Mouse (Mus musculus) gastrocnemius, adult 18-20 months (tissue): Measurements from ENCODE around the gene Rnf2. TPM values are rescaled to one million over a fixed set of nuclear protein-coding genes. Genes with fewer than 3 reads are reported as not detected.
A peak's percentile ranks its signal among the peaks of the same experiment; 100 is the strongest.
"Not testable (repeated sequence)": the region's sequence is repeated elsewhere in the genome, so short reads cannot be mapped to it uniquely, and the experiment has no call there.

ENCODE experiments used
- DNase-seq: peaks from one replicate; pipeline ENCODE4 v3.0.0; 2021; ENCODE audit warnings: low spot score
- total RNA-seq, 2 experiments: library from RNA; stranded (reverse); gene quantifications; 2 replicates each; pipeline ENCODE4 v1.2.3; 2021

The Rnf2 gene
- total RNA-seq, 2 experiments from 2014 or later: 12.4 to 16.9 TPM

DNA sequence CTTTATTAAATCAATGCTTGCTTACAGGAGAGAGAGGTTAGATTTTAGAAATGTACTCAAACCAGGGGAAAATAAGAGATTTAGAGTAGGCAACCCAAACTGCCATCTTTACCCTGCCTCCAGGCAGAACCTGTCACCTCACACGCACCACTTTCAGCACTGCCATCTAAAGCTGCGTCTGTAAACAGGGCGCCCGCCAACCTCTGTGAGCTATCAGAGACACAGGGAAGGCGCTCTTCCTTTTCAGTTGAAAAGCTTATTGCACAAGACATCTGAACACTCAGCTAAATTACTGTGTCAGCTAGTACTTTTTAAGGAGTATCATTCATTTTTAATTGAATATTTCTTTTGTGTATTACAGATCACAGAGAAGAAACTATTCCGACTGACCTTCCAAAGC is 10.9 kb downstream of the Rnf2 start:
- no peak for DNase-seq

DNA sequence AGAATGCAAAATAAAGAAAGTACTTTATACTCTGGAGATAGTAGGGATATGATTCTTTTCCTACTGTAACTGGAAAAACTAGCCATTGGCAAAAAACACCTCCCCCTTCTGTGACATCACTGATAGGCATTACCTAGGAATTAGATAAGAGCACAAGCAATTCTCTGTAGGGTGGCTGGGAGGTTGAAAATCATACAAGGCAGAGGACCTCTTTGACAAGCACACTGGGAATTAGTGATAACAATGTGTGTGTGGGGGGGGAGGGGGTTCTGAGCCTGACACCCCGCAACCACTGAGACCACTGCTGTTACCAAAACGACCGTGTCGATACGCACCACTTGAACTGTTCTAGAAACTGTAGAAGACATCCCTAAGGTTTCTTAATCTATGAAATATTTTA is 16.0 kb downstream of the Rnf2 start:
- no peak for DNase-seq

DNA sequence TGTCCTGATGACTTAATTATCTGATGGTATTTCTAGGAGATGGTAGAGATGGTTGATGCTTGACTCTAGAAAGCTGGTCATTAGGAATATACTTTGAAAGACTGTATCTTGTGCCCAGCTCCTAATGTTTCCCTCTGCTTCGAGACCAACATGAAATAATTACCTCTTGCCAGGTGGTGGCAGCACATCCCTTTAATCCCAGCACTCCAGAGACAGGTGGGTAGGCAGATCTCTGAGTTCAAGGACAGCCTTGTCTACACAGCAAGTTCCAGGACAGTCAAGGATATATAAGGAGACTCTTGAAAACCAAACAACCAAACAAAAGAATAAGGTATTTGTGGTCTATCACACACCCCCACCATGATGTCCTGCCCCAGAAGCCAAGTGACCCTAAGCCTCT is 17.2 kb downstream of the Rnf2 start:
- no peak for DNase-seq

DNA sequence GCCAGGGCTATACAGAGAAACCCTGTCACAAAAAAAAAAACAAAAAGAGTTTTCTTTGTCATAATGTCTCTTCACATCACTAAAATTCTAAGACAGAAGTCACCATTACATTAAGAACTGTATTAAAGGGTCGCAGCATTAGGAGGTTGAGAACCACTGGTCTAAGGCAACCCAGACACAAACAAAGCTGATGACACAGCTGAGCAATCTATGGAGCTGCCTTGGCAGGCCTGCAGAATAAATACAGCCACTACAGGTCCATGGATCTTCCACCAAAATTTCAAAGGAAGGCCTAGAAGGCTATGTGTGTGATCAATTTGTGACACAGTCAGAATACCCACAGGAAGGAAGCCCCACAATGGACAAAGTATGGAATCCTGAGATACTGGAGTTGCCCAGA is 18.3 kb downstream of the Rnf2 start:
- no peak for DNase-seq

DNA sequence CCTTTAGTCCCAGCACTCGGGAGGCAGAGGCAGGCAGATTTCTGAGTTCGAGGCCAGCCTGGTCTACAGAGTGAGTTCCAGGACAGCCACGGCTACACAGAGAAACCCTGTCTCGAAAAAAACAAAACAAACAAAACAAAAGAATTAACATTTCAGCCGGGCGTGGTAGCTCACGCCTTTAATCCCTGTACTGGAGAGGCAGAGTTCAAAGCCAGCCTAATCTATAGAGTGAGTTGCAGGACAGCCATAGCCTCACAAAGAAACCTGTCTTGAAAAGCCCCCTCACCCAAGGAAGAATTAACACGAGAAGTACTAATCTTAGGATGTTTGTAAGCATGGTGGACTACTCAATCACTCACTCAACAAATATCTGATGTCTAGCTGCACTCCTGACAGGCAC is 28.4 kb downstream of the Rnf2 start:
- DNase-seq: not testable (repeated sequence)

DNA sequence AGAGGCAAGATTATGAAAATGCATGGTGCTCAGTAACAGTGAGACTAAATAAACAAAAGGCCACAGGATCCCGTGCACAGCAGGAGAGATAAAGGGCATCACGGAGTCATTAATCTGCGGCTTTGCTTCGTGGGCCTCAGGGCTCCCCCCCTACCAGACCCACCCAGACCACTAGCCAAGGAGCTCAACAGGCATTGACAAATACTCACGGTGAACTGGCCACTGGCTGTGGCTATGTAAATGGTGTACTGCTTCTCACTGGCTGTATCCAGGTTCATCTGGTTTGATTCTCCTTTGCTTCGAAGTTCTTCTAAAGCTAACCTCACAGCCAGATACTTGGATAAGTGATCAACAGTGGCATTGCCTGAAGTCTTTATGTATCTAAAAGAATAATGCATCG is 29.3 kb downstream of the Rnf2 start:
- DNase-seq: no peak

DNA sequence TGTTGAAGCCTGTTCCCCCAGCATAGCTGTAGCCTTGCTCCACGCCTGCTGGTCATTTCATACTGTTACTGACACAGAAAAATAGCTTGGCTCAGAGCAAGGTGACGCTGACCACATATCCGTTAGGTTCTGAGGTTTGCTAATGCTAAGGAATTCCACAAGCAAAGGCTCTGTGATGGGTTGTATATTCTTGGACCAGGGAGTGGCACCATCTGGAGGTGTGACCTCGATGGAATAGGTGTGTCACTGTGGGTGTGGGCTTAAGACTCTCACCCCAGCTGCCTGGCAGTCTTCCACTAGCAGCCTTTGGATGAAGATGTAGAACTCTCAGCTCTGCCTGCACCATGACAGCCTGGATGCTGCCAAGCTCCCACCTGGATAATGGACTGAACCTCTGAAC is 34.2 kb downstream of the Rnf2 start:
- DNase-seq: no peak

DNA sequence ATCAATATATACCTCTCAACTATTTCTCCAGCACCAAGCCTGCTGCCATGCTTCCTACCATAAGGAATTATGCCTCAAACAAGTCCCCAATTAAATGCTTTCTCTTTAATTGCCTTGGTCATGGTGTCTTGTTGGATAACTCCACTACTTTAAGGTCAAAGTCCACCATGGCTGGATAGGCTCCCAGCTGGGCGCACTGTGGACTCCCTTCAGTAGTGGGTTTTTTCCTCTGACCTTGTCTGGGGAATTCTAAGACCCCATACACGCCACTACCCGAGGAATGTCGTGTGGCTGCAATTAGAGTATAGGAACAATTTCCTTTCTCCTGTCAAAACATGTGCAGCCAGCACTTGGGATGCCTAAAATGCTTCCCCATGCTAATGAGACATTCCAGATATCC is 35.8 kb downstream of the Rnf2 start:
- DNase-seq: no peak

DNA sequence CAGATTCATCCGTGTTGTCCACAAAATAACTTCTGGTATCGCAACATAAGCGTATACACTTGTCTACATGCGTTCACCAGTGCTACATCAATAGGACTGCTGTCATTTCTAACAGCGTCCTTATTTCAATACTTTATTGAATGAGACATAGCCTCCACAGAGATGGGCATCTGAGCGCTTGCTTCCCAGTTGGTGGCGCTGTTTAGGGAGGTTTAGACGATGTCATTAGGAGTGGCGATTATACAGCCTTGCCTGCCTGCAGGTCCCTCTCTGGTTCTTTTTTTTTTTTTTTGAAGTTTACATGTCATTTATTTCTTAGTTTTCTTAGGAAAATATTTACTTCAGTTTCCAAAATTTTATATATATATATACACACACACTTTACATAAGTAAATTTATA is 39.5 kb downstream of the Rnf2 start:
- DNase-seq: no peak

DNA sequence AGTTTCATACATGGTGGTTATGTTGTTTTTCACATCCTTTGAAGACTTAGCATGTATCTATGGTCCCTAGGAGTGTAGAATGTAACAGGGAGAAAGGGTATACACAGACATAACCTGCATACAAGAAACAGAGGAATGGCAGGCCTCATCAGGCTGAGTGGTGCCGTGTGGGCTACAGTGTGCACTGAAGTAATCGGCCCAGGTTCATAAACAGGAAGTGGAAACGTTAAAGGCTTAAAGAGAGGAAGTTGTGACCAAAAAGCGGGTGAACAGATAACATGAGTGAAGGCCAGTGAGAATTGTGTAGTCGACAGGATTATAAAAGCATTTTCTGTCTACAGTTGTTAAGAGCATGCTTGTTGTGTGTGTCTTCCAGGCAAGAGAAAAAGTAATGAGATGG is 43.7 kb downstream of the Rnf2 start:
- DNase-seq: no peak

DNA sequence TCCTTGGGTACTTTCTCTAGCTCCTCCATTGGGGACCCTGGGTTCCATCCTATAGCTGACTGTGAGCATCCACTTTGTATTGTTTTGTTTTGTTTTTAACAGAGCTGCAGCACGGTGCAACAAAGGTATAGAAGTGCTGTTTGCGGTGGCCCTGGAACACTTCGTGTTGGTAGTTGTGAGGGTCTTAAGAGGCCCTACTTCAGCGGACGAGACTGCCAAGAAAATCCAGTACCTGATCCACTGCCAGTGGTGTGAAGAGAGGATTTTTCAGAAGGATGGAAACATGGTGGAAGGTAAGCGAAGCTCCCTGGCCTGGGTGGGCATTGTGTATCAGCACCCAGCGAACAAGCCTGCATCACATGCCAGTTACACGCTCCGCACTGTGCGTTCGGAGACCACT is 48.8 kb downstream of the Rnf2 start:
- no peak for DNase-seq

DNA sequence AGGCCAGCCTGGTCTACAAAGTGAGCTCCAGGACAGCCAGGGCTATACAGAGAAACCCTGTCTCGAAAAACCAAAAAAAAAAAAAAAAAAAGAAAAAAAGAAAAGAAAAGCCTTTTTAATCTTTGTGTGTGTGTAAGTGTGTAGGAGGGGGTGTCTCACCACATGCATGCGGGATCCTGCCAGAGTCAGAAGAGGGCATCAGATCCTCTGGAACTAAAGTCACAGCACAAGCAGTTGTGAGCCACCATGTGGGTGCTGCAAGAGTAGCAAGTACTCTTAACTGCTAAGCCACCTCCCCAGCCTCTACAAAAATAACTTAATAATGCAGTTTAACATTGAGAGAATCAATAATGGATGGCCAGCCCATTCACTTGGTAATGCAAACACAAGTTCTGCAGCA is 49.9 kb downstream of the Rnf2 start:
- DNase-seq: no peak

DNA sequence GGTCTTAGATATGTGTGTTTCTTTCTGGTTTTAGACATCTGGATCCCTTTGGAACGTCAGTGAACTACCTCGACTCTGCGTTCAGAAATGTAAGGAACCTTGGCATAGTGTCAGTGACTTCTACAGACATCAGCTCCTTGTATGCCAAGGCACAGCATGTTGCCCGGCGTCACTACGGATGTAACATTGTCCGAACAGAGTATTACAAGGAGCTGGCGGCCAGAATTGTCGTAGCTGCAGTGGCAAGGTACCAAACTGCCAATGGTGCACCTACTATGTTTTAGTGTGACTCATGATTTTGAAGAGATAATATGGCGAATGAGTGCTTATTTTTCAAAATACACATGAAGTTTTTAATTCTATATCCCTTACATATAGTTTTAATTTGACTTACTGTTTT is 50.9 kb downstream of the Rnf2 start:
- no peak for DNase-seq

DNA sequence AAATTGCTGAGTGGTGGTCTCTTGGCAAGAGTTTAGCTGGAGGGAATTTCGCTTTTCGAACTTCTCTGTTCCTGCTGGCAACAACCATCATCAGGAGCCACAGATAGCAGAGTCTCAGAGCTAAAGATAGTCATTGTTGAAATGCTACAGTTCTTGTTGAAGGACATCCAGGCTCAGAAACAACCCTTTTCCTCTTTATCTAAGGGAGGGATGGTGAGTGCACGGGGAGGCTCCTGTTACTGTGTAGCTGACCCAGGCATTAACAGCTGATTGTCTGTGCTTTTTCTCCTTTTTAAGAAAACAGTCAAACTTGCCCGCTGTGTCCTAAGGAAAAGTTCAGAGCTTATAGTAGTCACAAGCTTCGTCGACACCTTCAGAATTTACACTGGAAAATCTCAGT is 65.3 kb downstream of the Rnf2 start:
- DNase-seq: no peak

DNA sequence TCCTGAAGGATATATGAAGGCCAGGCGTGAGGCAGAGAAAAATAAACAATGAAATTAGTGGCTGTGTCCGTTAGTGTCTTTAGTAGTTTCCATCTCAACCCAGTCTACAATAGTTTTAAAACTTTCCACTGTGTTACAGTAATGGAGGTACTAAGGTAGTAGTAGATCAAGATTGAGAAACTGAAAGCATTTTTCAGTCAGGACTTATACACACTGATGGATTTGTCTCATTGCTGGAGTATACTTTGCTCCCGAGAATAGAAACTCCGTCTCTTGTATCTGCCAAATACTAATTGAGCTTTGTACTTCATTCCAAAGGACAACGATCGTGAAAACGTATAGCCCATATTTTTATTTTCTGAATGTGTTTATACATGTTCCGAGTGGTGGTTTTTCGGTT is 71.4 kb downstream of the Rnf2 start:
- no peak for DNase-seq

DNA sequence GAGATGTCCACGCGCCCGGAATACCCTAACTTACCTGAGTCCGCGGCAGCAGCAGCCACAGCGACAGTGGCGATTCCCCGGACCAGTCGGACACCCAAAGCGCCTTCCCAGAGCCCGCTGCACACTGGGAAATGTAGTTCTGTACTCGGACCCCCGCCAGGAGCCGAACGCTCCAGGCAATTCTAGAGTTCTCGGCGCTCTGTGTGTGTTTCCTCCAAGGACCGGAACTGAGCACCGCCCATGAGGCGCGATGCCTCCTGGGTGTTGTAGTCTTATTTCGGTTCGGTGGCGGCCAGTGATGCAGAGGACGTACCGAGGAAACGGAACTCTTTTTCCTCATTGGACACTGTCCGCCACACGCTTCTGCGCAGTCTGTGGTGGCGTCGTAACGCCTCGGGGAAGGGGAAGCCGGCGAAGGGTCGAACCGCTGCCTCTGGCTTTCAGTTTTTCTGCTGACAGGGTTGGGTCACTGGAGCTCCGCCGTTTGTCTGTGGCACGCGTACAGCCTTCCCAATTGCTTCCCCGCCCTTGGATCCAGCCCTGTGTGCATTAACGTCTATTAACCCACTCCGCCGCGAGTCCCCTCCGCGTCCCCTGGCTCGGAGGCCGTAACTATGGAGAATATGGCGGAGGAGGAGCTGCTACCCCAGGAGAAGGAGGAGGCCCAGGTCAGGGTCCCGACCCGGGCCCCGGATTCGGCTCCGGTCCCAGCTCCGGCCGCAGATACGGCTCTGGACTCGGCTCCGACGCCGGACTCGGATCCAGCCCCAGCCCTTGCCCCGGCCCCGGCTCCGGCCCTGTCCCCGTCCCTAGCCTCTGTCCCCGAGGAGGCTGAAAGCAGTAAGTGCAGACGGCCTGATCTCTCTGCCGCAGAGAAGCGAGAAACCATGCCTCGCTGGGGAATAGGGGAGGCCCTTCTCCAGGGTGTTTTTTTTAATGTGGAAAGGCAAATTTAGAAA is 72.2 kb downstream of the Rnf2 start, which contains the start of the genes Swt1 and Trmt1l:
Gene Swt1 (minus strand): TSS at position 193 of the 959 bp plus-strand sequence.
Gene Trmt1l (plus strand): TSS at position 280 of the 959 bp plus-strand sequence.
- DNase-seq: peak; percentile 99

DNA sequence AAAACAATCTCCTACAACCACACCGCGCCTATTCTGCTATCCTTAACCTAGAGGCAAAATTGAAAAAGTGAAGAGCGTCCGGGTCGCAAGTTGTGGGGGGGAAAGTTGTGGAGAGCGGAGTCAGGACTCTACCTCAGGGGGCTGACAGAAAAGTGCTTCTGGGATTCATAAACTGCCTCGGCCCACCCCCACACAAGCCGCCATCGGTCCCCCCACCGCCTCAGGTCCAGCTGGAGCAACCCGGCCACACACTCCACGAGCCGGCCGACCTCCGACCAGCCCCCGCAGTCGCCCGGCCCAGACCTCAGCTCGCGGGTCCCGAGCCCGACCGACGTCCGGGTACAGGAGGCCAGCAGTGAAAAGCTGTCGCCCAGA is 72.9 kb downstream of the Rnf2 start:
- DNase-seq: no peak

DNA sequence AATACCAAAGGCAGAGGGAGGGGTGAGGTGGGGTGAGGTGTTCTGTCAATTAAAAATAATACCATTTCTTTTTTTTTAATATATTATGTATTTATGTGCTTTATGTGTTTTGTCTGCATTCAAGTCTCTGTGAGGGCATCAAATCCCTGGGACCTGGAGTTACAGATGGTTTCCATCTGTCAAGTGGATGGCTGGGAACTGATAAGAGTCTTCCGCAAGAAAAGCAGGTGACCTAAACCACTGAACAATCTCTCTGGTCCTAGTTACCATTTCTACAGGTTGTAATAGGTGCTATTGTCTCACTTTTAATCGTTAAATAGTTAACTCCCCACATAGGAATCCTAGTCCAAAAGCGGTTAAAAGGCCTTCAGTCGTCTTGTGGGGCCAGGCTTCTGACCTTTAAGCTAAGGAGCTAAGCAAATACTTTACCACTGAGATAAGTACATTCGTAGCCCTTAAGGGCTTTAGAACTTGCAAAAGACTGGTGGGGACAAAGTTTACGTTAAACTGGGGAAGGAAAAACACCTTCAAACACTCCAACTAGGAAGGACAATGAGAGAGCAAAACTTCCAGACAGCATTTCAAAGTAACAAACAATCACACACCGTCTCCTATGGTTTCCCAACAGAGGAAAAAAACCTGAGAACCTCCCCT is 73.7 kb downstream of the Rnf2 start:
- DNase-seq: no peak

DNA sequence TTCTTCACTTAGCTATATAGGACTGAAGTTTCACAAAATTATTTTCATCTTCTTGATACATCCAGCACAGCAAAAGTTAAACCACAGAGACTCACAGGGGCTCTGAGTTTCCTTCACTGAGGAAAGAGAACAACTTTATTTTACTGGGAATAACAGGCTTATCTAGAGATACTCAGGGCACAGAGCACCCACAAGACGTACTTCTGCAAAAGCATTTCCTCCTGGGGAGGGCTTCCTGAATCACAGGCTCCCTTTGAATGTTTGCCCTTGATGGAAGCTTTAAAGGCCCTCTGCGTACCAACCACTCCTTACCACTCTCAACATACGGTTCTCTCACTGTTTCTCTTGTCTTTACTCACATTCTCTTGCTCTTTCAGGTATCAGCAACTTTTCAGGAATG is 78.6 kb downstream of the Rnf2 start:
- no peak for DNase-seq

DNA sequence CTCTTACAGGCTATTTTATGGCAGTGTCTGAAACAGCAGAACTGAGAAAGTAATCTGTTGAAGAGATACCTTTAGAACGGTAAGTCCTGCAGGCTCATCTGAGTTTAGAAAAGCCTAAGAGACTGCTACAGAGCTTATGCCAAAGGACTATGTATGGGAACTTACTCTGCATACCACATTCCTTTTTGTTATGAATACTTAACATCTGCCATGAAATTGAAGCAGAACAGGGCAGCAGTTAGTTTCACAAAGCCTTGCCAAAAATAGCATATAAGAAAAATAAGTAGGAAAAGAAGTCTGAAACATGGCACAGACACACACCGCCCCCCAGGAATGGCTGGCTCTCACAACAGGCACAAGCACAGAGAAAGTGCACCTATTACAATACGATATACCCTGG is 90.9 kb downstream of the Rnf2 start:
- no peak for DNase-seq
